ENCODE assay signal across 8 mouse cellular contexts in genomic region chr9:78113538-78113885, GRCm38 (mm10). TPM values are rescaled to one million over a fixed set of nuclear protein-coding genes. Genes with fewer than 3 reads are reported as not detected.
DNase-seq lines count a peak whose midpoint lies in the region; ATAC-seq and TF ChIP-seq lines count a peak whose summit lies in the region.

No protein-coding gene starts in this region.

- peak overlapping the region; percentile 39 for H3K4me2 ChIP-seq in embryonic facial prominence, embryonic 11.5 days (ENCODE audit: low read depth, low read length)
- peak overlapping the region; percentile 65 for H3K4me2 ChIP-seq in intestine, embryonic 16.5 days (ENCODE audit: low read depth, low read length)
- H3K4me2 ChIP-seq in neural tube, embryonic 14.5 days (ENCODE audit: low read depth, low read length): peak overlapping the region; percentile 74

- H3K4me3 ChIP-seq in lung, adult 2 months (replicated peaks; ENCODE audit: extremely low read depth, low read depth, low read length): peak overlapping the region; percentile 99
- H3K4me3 ChIP-seq in embryonic facial prominence, embryonic 11.5 days (ENCODE audit: low read depth, low read length): peak overlapping the region; percentile 72
- peak overlapping the region; percentile 89 for H3K4me3 ChIP-seq in intestine, embryonic 16.5 days (ENCODE audit: low read length)
- peak overlapping the region; percentile 85 for H3K4me3 ChIP-seq in neural tube, embryonic 14.5 days (ENCODE audit: low read depth, low read length)

- no peak for ATAC-seq in embryonic facial prominence, embryonic 11.5 days (replicated peaks; ENCODE audit: insufficient number of reproducible peaks, low FRiP score, low TSS enrichment, low read depth)
- ATAC-seq in intestine, embryonic 16.5 days: no peak
- peak; percentile 23; the same call in 1 of the 2 replicates for ATAC-seq in neural tube, embryonic 14.5 days (ENCODE audit: low read depth)

- WGBS in lung, adult 2 months: under 1% methylated on average over 14 of the region's 14 CpGs
- WGBS in embryonic facial prominence, embryonic 11.5 days: 0% methylated on average over 14 of the region's 14 CpGs
- WGBS in intestine, embryonic 16.5 days: under 1% methylated on average over 14 of the region's 14 CpGs
- WGBS in neural tube, embryonic 14.5 days: under 1% methylated on average over 14 of the region's 14 CpGs

- H3K9me3 ChIP-seq in embryonic facial prominence, embryonic 11.5 days (replicated peaks; ENCODE audit: control insufficient read depth, low read length): no peaks in the 10 kb centered on the region
- H3K9me3 ChIP-seq in intestine, embryonic 16.5 days (ENCODE audit: control insufficient read depth, low read length): no peaks in the 10 kb centered on the region
- H3K9me3 ChIP-seq in neural tube, embryonic 14.5 days (ENCODE audit: control insufficient read depth, low read length): no peaks in the 10 kb centered on the region

- H3K36me3 ChIP-seq in embryonic facial prominence, embryonic 11.5 days (replicated peaks; ENCODE audit: control insufficient read depth, insufficient read depth, low read depth, low read length): no peaks in the 10 kb centered on the region
- H3K36me3 ChIP-seq in intestine, embryonic 16.5 days (ENCODE audit: control insufficient read depth, insufficient read depth, low read length): no peaks in the 10 kb centered on the region
- no peaks in the 10 kb centered on the region for H3K36me3 ChIP-seq in neural tube, embryonic 14.5 days (ENCODE audit: control insufficient read depth, insufficient read depth, low read length)

- TF ChIP-seq POLR2A in lung, adult 2 months (IDR thresholded peaks at IDR 0.05; ENCODE audit: borderline replicate concordance, extremely low read depth, low read depth, low read length): no peak

- TF ChIP-seq CTCF in lung, adult 2 months (IDR thresholded peaks at IDR 0.05; ENCODE audit: insufficient read depth, low read length): no peak

- H3K27me3 ChIP-seq in embryonic facial prominence, embryonic 11.5 days (ENCODE audit: control insufficient read depth, insufficient read depth, low read length): no peaks in the 10 kb centered on the region
- no peaks in the 10 kb centered on the region for H3K27me3 ChIP-seq in intestine, embryonic 16.5 days (replicated peaks; ENCODE audit: control insufficient read depth, insufficient read depth, low read length)
- H3K27me3 ChIP-seq in neural tube, embryonic 14.5 days (ENCODE audit: control insufficient read depth, insufficient read depth, low read length): no peaks in the 10 kb centered on the region

- H3K27ac ChIP-seq in embryonic facial prominence, embryonic 11.5 days (replicated peaks; ENCODE audit: low read depth, low read length): peak overlapping the region; percentile 82
- peak overlapping the region; percentile 86 for H3K27ac ChIP-seq in intestine, embryonic 16.5 days (ENCODE audit: low read length)
- H3K27ac ChIP-seq in neural tube, embryonic 14.5 days (ENCODE audit: low read depth, low read length): peak overlapping the region; percentile 92

- peaks cover 16% of the 10 kb centered on the region for H3K4me1 ChIP-seq in lung, adult 2 months (ENCODE audit: control insufficient read depth, insufficient read depth, low read length)
- H3K4me1 ChIP-seq in embryonic facial prominence, embryonic 11.5 days (ENCODE audit: control insufficient read depth, insufficient read depth, low read length): no peaks in the 10 kb centered on the region
- peaks cover 9% of the 10 kb centered on the region for H3K4me1 ChIP-seq in intestine, embryonic 16.5 days (ENCODE audit: control insufficient read depth, insufficient read depth, low read length)
- peaks cover 22% of the 10 kb centered on the region for H3K4me1 ChIP-seq in neural tube, embryonic 14.5 days (ENCODE audit: control insufficient read depth, insufficient read depth, low read length)

- H3K9ac ChIP-seq in embryonic facial prominence, embryonic 11.5 days (replicated peaks; ENCODE audit: low read length): peak overlapping the region; percentile 95
- H3K9ac ChIP-seq in intestine, embryonic 16.5 days (ENCODE audit: low read depth, low read length): peak overlapping the region; percentile 97
- peak overlapping the region; percentile 93 for H3K9ac ChIP-seq in neural tube, embryonic 14.5 days (replicated peaks; ENCODE audit: low read depth, low read length)

- DNase-seq in lung, adult 2 months: no peak
- no peak for DNase-seq in lung, postnatal 10 days
- DNase-seq in embryonic facial prominence, embryonic 11.5 days (ENCODE audit: low spot score): peak; percentile 49
- DNase-seq in c-Kit-positive CD71-positive TER-119-positive erythroid progenitor cells, embryonic 14.5 days (ENCODE audit: low spot score): no peak
- no peak for DNase-seq in thymus, postnatal 25 days
- no peak for DNase-seq in spleen, adult 12 weeks (ENCODE audit: low spot score)

RNA-seq across cellular contexts. Expression of gene Ick, which starts 4.5 kb away (rescaled TPM):
- 21.1 and 23.7 TPM in 2 replicates for polyA plus RNA-seq in lung, adult 2 months (2012; rRNA removed)
- 33.4 and 35.2 TPM in 2 replicates for polyA plus RNA-seq in embryonic facial prominence, embryonic 11.5 days (2014; fragmentation: Nextera tagmentation; extraction: Ambion mirVana)
- polyA plus RNA-seq in intestine, embryonic 16.5 days (2015; fragmentation: Nextera tagmentation; extraction: Ambion mirVana): 28.1 and 29.9 TPM in 2 replicates
- polyA plus RNA-seq in neural tube, embryonic 14.5 days (2014; fragmentation: Nextera tagmentation; extraction: Ambion mirVana): 36.0 and 40.8 TPM in 2 replicates

RNA-seq across cellular contexts. Expression of gene Fbxo9, which starts 4.6 kb away (rescaled TPM):
- 67.7 and 79.3 TPM in 2 replicates for polyA plus RNA-seq in lung, adult 2 months (2012; rRNA removed)
- 37.3 and 37.4 TPM in 2 replicates for polyA plus RNA-seq in embryonic facial prominence, embryonic 11.5 days (2014; fragmentation: Nextera tagmentation; extraction: Ambion mirVana)
- 39.8 and 43.3 TPM in 2 replicates for polyA plus RNA-seq in intestine, embryonic 16.5 days (2015; fragmentation: Nextera tagmentation; extraction: Ambion mirVana)
- polyA plus RNA-seq in neural tube, embryonic 14.5 days (2014; fragmentation: Nextera tagmentation; extraction: Ambion mirVana): 91.4 and 94.7 TPM in 2 replicates
